Mouse (Mus musculus): ENCODE measurements around the gene Mrpl52.

Gene Mrpl52

DNA sequence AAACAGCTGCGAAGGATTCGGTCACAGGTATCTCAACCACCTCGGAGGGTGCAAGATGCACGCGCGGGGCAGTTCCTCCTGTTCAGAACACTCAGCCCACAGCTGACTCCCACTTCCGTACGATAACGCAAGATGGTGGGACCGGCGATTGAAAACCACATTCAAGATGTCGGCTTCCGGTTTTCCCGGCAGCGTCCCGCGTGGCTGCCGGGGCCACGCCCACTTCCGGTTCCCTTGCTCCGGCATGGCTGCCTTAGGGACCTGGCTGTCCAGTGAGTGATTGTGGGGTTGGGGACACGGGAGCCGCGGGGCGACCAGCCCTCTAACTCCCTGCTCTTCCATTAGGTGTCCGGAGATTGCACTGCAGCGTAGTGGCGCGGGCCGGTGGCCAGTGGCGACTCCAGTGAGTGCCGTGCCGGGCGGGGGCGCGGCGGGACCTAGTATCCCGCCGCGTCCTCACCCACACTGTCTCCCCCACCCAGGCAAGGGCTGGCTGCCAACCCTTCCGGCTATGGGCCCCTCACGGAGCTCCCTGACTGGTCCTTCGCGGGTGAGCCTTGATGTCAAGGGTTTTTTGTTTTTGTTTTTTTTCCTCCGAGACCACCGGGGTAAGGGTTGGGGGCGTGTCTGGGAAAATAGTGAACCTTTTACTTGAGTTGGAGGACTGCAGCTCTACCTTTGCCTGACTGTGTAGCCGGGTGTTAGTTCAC is at the start of gene Mrpl52:
Mrpl52 (plus strand) TSS at position 221 of the 710 bp plus-strand sequence.
- Histone ChIP-seq H3K27me3 (ENCODE audit: control insufficient read depth, insufficient read depth, low read length, poor library complexity, severe bottlenecking) (no peaks in the 10 kb centered on the region), H3K36me3 (ENCODE audit: control insufficient read depth, insufficient read depth, low read length, poor library complexity, severe bottlenecking) (no peaks in the 10 kb centered on the region)
- peak; percentile 75 for DNase-seq (ENCODE audit: low read depth, low spot score)

DNA sequence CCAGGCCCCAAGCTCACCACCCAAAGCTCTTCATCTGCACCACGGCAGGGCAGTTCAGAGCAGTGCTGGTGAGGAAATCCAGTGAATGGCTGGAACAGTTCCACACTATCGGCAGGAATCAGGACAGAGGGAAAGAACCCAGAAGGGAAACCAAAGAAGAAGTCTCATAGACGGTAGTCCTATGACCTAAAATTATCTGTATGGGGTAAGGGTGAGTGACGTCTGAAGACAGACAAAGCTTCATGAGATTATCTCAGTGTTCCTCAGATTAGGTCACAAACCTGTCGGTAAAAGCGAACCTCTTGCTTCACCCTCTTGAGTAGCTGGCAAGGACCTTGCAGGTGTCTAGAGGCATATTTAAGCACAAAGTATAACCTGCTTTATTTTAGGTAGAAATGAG is 49.5 kb upstream of the Mrpl52 start:
- DNase-seq (ENCODE audit: low read depth, low spot score): no peak
- no peaks in the 10 kb centered on the region for H3K27me3 ChIP-seq (ENCODE audit: control insufficient read depth, insufficient read depth, low read length, poor library complexity, severe bottlenecking)
- H3K36me3 ChIP-seq (ENCODE audit: control insufficient read depth, insufficient read depth, low read length, poor library complexity, severe bottlenecking): no peaks in the 10 kb centered on the region; the same call in 1 of the 2 replicates

DNA sequence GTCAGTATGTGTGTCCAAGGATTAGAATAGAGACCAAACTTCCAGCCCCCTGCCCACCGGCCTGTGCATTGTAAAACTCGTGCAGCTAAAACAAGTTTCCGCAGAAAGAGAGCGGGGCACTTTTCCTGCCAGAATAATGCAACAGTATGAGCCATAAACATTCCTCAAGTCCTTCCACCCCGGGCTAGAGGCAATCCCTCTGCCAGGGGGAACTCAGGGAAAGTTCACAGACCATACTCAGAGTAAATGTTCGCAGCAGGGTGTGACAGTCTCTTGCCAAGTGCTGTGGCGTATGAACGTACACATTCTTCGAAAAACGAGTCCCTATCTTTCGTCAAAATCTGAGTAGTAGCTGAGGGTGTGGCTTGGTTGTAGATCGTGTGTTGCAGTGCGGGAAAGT is 47.1 kb upstream of the Mrpl52 start:
- H3K27me3 ChIP-seq (ENCODE audit: control insufficient read depth, insufficient read depth, low read length, poor library complexity, severe bottlenecking): no peaks in the 10 kb centered on the region
- no peaks in the 10 kb centered on the region for H3K36me3 ChIP-seq (ENCODE audit: control insufficient read depth, insufficient read depth, low read length, poor library complexity, severe bottlenecking)
- DNase-seq (ENCODE audit: low read depth, low spot score): no peak

DNA sequence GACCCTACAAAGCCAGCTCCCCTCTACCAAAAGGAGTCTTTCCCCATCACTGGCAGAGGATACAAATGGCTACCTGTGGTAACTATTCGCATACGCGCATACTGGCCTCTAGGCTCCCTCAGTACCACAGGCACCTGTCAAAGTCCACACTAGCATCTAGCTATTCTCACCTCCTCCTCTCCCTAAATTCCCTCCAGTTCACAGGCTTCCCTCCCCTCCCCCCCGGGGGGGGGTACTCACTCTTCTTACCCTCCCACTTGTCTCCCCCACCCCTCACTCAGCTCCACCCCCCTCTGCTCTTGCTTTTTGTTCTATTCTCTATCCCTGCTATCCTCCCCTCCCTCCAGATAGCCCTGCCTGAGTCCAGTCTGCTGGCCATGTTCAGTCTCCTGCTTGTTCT is 46.1 kb upstream of the Mrpl52 start:
- Histone ChIP-seq H3K36me3 (ENCODE audit: control insufficient read depth, insufficient read depth, low read length, poor library complexity, severe bottlenecking) (no peaks in the 10 kb centered on the region), H3K27me3 (ENCODE audit: control insufficient read depth, insufficient read depth, low read length, poor library complexity, severe bottlenecking) (no peaks in the 10 kb centered on the region)
- DNase-seq (ENCODE audit: low read depth, low spot score): no peak

DNA sequence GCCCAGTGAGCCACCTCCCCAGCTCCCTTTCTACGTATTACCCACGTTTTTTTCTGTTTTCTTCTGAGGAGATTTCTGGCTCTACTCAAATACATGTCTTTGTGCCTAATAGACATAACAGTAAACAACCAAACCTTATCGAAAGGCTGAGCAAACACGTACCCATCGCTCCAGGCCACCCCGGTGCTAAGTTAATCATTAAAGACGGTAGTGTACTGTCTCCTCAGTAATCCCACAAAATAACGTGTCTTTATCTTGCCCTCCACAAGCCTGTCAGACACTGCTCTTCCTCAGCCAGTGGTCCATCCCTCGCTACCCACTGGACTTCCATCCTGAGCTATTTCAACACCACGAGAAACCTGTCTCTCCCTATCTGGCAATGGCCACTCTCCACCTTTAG is 44.9 kb upstream of the Mrpl52 start:
- no peak for DNase-seq (ENCODE audit: low read depth, low spot score)
- H3K36me3 ChIP-seq (ENCODE audit: control insufficient read depth, insufficient read depth, low read length, poor library complexity, severe bottlenecking): no peaks in the 10 kb centered on the region

DNA sequence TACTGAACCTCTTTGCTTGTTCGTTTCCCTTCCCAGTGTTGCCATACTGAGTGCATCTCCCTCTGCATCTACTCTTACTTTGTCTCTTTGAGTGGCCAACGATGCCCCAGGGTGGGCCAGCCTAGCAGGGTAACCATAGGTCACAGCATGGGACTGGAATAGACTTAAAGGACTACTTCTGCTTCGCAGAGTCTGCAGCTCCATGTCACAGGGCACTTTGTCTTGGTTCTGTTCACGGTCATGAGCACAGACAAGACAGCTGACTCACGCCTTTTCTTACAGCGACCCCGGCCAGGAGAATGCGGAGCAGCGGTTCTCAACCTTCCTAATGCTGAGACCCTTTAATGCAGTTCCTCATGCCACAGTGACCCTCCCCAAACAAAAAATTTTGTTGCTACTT is 44.1 kb upstream of the Mrpl52 start:
- no peaks in the 10 kb centered on the region for H3K36me3 ChIP-seq (ENCODE audit: control insufficient read depth, insufficient read depth, low read length, poor library complexity, severe bottlenecking)
- DNase-seq (ENCODE audit: low read depth, low spot score): no peak
- H3K27me3 ChIP-seq (ENCODE audit: control insufficient read depth, insufficient read depth, low read length, poor library complexity, severe bottlenecking): no peaks in the 10 kb centered on the region

More for the DNA sequence above, 44.9 kb upstream of the Mrpl52 start:
- no peaks in the 10 kb centered on the region for H3K27me3 ChIP-seq (ENCODE audit: control insufficient read depth, insufficient read depth, low read length, poor library complexity, severe bottlenecking)

DNA sequence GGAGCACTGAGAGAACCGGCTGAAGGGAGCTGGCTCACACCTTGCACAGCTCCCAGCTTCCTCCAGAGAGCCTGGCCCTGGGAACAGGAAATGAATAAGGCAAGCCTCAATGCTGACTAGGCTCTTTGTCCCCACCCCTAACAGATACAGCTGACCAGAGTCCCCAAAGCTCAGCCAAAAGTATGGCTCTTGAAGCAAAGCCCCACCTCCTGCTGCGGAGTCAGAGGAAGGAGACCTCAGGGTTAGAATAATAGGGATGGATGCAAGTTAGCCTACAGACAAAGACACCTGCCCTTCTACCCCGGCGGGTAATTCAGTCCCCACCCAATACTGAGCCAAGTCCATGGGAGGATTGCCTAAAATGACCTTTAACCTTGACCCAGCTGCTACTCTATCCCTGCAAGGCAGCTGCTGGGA is 43.3 kb upstream of the Mrpl52 start:
- Histone ChIP-seq H3K27me3 (ENCODE audit: control insufficient read depth, insufficient read depth, low read length, poor library complexity, severe bottlenecking) (no peaks in the 10 kb centered on the region), H3K36me3 (ENCODE audit: control insufficient read depth, insufficient read depth, low read length, poor library complexity, severe bottlenecking) (no peaks in the 10 kb centered on the region)
- no peak for DNase-seq (ENCODE audit: low read depth, low spot score)

DNA sequence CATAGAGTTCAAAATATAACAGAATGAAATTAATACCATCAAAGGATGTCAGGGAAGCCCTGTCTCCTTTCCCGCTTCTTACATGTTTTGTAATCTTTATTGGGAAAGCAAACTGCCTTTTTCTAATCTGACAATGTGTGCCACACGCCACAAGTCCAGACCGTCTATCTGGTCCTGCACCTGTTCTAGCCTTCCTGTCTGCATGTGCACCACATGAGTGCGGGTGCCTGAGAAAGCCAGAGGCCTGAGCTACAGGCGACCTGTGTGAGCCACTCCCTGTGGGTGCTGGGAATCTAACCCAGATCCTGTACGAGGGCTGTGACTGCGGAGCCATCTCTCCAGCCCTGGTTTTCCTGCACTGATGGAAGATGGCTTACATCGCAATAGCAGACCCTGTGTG is 42.3 kb upstream of the Mrpl52 start:
- H3K27me3 ChIP-seq (ENCODE audit: control insufficient read depth, insufficient read depth, low read length, poor library complexity, severe bottlenecking): no peaks in the 10 kb centered on the region
- no peaks in the 10 kb centered on the region for H3K36me3 ChIP-seq (ENCODE audit: control insufficient read depth, insufficient read depth, low read length, poor library complexity, severe bottlenecking)
- DNase-seq (ENCODE audit: low read depth, low spot score): no peak

DNA sequence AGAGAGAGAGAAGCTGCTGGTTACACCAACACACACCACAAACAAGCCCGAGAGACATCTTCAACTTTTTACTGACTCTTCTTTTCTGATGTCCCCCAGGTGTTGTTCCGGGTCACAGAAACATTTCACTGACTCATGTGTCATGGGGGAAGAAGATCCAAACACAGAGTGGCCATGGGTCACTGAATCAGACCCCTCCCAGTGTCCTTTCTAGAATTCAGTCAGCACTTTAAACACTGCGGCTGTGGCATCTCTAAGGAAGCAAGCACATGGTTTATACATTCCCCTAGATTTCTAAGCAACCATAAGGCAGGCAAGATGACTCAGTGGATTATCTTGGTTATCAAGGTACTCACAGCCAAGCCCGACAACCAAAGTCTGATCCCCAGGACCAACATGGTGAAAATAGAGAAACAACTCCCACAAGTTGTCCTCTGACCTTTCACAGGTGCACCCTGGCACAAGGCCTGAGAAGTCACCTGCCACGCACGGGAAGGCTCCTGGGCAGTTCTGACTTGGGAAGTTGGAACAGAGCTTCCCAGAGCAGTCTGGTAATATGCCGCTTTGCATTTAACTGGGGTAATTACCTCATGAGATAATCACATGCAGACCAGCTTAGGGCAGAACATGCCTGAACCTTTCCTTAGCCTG is 40.6 kb upstream of the Mrpl52 start:
- DNase-seq (ENCODE audit: low read depth, low spot score): no peak
- Histone ChIP-seq H3K36me3 (ENCODE audit: control insufficient read depth, insufficient read depth, low read length, poor library complexity, severe bottlenecking) (no peaks in the 10 kb centered on the region), H3K27me3 (ENCODE audit: control insufficient read depth, insufficient read depth, low read length, poor library complexity, severe bottlenecking) (no peaks in the 10 kb centered on the region)

DNA sequence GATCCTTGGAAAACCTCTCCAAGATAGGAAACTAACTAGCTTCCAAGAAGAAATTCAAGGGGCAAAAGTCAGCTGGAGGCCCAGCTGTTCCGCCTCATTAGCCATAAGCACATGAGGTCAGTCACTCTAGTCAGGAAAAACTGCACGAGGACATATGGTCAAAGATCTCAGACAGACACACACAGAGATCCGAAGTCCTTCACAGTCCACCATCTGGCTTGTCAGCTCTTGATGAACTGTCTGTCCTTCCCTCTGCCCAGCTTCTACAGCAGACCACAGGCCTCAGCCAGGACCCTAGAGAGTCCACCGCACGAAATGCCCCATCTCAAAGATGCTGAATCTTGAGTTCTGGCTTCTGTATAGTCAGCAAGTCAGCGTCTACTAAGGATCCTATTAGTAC is 39.2 kb upstream of the Mrpl52 start:
- Histone ChIP-seq H3K27me3 (ENCODE audit: control insufficient read depth, insufficient read depth, low read length, poor library complexity, severe bottlenecking) (no peaks in the 10 kb centered on the region), H3K36me3 (ENCODE audit: control insufficient read depth, insufficient read depth, low read length, poor library complexity, severe bottlenecking) (no peaks in the 10 kb centered on the region)
- no peak for DNase-seq (ENCODE audit: low read depth, low spot score)

DNA sequence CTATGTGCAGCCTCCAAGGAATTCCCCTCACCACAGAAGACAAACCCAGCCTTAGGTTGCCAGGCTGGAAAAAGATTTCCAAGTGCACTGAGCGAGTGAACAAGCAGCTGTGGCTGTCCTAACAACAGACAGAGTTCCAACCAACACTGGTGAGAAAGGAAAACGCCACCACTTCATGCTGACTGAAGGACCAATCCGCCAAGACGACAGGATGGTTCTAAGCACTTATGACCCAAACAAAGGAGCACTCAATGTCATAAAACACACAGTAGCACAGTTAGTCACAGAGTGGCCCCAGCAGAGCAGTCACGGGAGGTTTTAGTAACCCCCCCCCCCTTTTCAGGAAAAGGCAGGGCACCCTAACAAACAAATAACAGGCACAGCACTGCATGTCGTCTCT is 35.9 kb upstream of the Mrpl52 start:
- H3K36me3 ChIP-seq (ENCODE audit: control insufficient read depth, insufficient read depth, low read length, poor library complexity, severe bottlenecking): no peaks in the 10 kb centered on the region
- DNase-seq (ENCODE audit: low read depth, low spot score): no peak

DNA sequence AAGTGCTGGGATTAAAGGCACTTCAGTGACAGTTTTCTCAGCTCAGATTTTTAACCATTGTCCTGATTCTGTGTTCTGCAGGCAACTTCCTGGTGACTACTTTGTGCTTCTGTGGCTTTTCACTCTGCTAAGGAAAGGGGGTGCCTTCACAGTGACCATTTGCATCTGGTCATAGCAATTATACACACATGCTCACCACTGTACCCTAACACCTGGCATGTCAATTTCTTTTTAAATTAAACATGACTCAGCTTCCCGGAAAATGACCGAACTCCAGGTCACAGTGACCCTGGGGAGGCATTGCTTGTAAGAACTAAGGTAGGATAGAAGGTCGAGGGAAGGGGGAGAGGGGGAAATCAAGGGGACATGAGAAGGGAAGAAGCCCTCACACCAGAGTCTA is 32.9 kb upstream of the Mrpl52 start:
- no peaks in the 10 kb centered on the region for H3K36me3 ChIP-seq (ENCODE audit: control insufficient read depth, insufficient read depth, low read length, poor library complexity, severe bottlenecking)
- DNase-seq (ENCODE audit: low read depth, low spot score): no peak
- no peaks in the 10 kb centered on the region for H3K27me3 ChIP-seq (ENCODE audit: control insufficient read depth, insufficient read depth, low read length, poor library complexity, severe bottlenecking)

More for the DNA sequence above, 35.9 kb upstream of the Mrpl52 start:
- H3K27me3 ChIP-seq (ENCODE audit: control insufficient read depth, insufficient read depth, low read length, poor library complexity, severe bottlenecking): no peaks in the 10 kb centered on the region

DNA sequence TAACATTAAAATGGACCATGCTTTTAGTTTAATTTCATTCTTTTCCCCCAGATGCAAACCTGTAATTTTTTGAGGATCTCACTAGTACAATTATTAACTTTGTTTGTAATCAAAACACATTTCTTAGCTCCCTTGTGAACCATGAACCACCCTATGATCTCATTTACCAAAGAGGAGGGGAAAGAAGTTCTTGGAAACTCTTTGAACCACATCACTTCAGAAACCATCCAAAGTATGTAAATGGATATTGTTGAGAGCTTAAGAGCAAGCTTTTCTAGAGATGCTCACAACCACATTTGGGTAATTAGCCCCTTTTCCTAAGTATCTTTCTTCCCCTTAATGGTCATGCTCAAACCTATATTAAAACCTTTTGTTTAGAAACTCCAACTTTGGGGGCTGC is 32.4 kb upstream of the Mrpl52 start:
- no peak for DNase-seq (ENCODE audit: low read depth, low spot score)
- no peaks in the 10 kb centered on the region for H3K27me3 ChIP-seq (ENCODE audit: control insufficient read depth, insufficient read depth, low read length, poor library complexity, severe bottlenecking)
- H3K36me3 ChIP-seq (ENCODE audit: control insufficient read depth, insufficient read depth, low read length, poor library complexity, severe bottlenecking): no peaks in the 10 kb centered on the region

DNA sequence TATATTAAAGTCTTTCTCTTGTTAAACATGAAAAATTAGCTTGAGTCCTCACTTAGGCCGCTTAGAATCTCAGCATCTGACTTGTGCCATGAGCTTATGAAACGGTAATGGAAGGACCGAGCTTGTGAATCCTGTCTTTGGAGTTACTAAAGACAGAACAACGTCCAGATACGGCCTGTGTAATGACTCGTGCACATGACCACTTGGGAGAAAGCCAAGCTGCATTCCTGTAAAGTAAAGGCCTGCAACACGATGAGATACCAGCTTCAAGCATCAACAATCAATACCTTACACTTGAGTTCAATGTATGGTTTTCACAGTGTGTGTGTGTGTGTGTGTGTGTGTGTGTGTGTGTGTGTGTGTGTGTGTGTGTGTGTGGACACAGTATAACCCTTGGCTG is 30.0 kb upstream of the Mrpl52 start:
- DNase-seq (ENCODE audit: low read depth, low spot score): no peak
- Histone ChIP-seq H3K36me3 (ENCODE audit: control insufficient read depth, insufficient read depth, low read length, poor library complexity, severe bottlenecking) (no peaks in the 10 kb centered on the region), H3K27me3 (ENCODE audit: control insufficient read depth, insufficient read depth, low read length, poor library complexity, severe bottlenecking) (no peaks in the 10 kb centered on the region)

DNA sequence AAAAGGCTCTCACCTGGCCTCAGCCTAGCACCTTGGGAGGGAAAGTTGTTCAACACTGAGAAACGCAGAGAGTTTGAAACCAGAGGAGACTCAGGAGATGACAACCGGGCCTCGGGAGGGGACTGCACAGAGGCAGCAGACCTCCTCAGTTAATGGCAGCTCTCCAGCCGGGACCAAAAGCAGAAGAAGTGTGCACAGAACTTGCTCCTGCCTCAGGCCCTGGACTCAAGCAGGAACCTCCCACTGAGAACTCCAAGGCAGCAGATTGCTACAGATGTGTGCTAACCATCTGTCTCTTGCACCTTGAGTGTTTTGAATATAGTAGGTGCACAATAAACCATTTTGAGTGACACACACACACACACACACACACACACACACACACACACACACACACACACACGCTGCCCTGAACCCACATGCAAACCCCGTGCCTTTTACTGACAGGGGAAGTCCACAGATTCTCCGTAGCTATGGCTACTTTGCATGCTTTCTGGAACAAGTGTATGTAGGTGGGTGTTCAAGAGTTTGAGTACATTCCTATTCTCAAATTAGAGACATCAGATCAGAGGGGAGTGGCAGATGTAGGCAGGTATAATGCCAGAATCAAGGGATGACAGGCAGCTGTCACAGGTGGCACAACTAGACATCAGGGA is 28.7 kb upstream of the Mrpl52 start:
- no peaks in the 10 kb centered on the region for H3K36me3 ChIP-seq (ENCODE audit: control insufficient read depth, insufficient read depth, low read length, poor library complexity, severe bottlenecking)
- no peaks in the 10 kb centered on the region for H3K27me3 ChIP-seq (ENCODE audit: control insufficient read depth, insufficient read depth, low read length, poor library complexity, severe bottlenecking)
- peak; percentile 70 for DNase-seq (ENCODE audit: low read depth, low spot score)
